Mouse (Mus musculus): ENCODE results near the gene Nemp1. TPM values are rescaled to one million over a fixed set of nuclear protein-coding genes. Genes with fewer than 3 reads are reported as not detected.

Gene Nemp1
- total RNA-seq, 4 experiments from 2014 or later: 6.3 to 10.6 (median 9.6) TPM

DNA sequence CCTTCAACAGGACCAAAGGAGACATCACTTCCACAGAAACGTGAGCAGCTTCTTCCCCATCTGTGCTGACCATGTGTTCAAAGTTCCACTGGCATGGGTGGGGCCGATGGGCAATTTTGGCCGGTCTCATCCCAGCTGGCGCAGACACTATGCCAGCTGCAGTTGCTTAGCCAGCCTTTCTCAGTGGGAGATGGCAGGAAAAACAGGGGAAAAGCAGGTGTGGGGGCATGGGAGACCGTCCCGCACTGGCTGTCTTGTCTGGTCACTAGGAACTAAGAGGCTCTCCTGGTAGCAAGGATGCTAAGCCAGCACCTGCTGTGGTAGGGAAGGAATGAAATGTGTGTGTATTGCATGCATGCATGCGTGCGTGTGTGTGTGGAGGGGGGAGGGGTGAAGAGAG is 61.7 kb downstream of the Nemp1 start:
- no peak for DNase-seq

DNA sequence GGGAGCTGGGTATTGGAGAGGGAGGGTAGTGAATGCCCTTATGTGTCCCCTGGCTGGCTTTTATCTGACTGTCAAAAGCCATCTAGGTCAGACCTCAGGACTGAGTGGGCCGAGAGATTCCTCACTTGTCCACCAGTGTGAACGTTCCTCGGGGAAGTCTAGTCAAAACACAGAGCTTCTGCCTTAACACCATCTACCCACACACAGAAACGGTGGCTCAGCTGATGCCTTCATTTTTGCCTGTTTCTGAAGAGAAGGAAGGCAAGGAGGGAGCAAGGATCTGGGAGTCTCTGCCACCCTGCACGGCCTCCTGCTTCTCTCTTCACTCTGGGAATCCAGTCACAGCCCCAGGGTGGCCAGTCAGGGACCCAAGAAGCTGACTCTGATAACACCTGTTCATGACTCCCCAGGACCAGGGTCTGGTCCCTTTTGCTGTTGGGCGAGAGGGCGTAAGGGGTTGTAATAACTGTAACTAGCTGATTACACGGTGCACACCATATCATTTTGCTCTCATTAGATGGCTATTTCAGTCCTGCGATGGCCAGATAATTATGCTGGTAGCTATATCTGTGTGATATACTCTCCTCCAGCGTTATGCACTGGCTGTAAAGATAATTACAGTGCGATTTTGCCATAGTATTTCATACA is 63.7 kb downstream of the Nemp1 start:
- no peak for DNase-seq

DNA sequence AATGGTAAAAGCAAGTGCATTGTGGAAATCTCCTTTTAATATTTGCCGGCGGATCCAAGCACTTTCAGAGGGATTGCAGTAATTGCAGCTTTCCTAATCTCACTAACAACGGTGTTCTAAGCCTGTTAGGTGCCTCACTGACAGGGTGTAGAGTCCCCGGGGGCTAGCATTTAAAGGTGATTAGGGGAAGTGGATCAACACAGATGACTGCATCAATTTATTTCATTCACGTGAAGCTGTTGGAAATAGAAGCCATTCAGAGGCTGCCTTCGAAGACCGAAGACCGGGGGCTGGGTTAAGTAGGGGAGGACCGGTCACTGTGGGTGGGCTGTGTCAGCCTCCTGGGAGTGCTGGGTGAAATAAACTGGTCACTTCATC is 64.2 kb downstream of the Nemp1 start:
- DNase-seq: no peak

GRCm38 (mm10) chr10:127731397-127731796 is 64.7 kb downstream of the Nemp1 start:
- no peak for DNase-seq

- DNase-seq: no peak
These were observed 67.7 kb downstream of the Nemp1 start for GRCm38 (mm10) chr10:127734434-127734833.

DNA sequence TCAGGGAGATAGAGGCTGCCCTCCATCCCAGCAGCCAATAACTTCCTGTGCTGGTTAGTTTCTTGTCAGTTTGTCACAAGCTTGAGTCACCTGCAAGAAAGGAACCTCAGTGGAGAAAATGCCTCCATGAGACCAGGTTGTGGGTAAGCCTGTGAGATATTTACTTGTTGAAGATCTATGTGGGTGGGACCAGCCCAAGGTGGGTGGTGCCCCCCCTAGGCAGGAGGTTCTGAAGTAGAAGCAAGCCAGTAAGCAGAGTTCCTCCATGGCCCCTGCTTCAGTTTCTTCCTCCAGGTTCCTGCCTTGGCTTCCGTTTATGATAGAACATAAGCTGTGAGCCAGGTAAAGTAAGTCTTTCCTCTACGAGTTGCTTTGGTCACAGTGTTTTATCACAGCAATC is 69.6 kb downstream of the Nemp1 start:
- no peak for DNase-seq

GRCm38 (mm10) chr10:127736916-127737315 is 70.2 kb downstream of the Nemp1 start:
- DNase-seq: no peak

DNA sequence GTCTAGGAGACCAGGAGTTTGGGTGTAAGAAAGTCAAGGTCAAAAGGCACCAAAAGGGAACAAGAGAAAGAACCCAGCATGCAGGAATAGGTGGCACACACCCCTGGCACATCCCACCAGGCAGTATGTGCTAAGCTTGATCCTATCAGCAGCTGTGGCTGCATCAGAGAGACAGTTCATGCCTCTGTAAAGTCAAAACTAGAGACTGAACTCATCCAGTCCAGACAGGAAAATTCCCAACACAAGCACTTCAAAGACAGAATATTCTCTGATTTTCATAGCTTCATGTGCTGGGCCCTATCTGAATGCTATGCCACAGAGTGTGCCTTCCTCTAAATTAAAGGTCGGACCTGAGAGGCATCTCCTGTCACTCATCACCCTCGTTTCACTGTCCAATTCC is 70.9 kb downstream of the Nemp1 start:
- DNase-seq: no peak

DNA sequence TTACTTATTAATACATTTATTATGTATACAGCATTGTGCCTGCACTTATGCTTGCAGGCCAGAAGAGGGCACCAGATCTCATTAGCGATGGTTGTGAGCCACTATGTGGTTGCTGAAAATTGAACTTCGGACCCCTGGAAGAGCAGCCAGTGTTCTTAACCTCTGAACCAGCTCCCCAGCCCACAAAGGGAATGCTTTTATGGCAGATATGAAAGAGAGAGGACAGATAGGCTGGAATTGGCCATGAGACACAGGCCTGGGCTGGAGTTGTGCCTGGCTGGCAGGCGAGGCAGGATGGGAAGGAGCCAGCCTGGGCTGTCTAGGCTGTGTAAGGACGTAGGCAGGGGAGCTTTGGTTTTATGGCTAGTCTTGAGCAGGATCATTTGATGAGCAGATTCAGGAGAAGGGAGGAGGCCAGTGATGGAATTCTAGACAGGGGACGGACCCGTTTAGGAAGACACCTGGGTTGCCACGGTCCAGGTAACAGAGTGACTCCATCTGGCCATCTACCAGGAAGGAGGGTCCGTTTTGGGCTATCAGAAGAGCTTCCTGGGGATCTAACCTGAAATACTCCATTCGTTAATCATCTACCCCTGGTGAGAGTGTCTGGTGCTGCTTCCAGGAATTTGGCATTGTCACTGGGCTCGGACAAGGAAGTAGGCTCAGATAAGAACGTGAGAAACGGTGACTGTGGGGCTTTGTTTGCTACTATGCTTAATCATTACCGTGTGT is 71.6 kb downstream of the Nemp1 start:
- DNase-seq: no peak

DNA sequence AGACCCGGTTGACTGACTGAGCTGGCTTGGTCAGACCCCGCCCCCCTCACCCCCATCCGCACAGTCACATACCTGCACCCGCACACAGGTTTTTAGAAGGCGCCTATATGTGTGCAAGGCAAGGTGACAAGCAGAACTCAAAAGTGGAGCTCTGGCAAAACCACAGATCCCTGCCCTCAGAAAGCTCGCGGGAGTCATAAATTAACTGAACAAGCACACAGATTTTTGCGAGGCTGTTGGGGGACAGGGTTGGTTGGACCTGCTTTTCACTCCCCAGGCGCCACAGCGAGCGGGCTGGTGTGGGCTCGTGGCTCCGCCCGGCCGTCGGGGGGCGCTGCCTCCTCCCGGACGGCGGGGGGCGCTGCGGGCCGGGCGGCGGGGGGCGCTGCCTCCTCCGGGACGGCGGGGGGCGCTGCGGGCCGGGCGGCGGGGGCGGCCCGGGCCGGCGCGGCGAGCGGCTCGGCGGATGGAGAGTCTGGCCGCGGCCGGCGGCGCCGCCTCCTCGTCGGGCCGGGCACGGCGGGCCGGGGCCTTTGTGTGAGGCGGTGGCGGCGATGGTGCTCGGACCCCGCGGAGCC is 72.5 kb downstream of the Nemp1 start, which contains the start of gene Zbtb39:
Gene Zbtb39 (plus strand): TSS at position 456 of the 578 bp plus-strand sequence.
- peak; percentile 68 for DNase-seq

GRCm38 (mm10) chr10:127739661-127740161 is 73.0 kb downstream of the Nemp1 start:
- DNase-seq: no peak

DNA sequence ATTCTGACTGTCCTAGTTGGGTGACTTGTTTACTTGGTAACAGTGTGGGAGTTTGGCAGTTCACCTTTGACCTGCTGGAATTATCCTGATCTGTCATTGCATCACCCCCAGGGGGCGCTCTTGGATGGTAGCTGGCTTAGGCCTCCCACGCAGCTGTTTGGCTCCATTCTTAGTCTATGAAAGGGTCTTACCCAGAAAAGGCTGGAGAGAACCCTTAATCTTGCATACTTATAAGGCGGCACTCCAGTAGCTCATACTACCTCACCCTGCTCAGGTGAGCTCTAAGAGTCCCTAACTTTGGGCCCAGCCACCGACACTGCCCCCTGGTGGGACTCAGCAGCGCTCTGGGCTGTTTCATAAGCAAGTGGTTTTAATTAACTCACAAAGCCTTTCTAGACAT is 78.0 kb downstream of the Nemp1 start:
- no peak for DNase-seq

DNA sequence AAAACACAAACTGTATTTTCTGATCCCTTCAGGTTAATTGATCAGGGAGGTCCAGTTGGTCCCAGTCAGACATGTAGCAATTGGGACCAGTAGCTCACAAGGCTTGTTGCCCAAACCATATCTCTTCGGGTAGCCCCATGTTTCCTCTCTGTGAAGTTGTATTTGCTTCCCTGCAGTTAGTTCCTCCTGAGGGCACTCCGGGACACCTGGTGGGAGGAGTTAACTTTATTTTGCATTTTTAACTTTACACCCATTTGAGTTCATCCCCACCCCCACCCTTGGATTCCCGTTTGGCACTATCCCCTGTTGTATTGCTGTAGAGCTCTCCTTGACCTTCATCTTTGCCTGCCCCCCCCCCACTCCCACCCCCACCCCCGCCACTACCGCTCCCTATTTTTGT is 79.2 kb downstream of the Nemp1 start:
- DNase-seq: no peak

DNA sequence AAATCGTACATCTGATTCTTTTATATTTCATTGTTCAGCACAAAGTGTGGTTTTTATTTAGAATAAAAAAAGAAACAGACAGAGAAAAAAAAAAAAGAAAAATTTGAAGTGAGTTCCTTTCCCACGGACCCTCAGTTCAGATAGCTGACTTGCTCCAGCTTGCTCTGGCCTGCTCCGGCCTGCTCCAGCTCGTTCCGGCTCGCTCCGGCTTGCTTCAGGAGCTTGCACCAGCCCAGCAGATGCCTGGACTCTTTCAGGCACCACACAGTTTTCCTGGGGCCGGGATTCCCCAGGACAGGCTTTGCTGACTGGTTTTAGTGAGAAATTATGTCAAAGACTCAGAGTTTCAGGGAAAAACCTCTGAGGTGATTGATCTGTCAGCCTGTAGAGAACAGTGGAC is 80.6 kb downstream of the Nemp1 start:
- DNase-seq: no peak

- DNase-seq: peak; percentile 89
These were observed 82.3 kb downstream of the Nemp1 start for GRCm38 (mm10) chr10:127748847-127749612.

DNA sequence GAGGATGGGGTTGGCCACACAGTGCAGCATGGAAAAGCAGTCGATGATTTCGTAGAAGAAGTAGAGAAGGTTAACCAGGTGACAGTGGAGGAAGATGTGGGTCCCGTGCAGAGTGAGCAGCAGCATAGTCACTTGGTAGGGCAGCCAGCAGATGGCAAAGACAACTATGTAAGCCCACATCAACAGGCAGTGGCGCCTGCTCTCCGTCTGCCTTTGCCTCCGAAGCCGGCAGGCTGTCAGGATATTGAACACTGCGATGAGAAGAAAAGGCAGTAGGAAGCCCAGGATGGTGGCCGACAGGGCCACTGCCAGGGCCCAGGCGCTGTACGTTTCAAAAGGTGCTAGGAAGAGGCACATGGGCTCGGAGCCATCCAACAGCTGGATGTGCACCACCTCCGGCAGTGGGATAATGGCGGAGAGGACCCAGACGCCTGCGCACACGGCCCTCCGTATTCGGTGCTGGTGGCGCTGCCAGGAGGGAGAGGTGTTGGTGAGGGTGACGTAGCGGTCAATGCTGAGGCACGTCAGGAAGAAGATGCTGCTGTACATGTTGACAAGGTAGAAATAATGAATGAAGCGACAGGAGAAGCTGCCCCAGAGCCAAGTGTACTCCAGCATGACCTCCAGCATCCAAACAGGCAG is 83.6 kb downstream of the Nemp1 start:
- no peak for DNase-seq

Other genes starting within 250 kb of the Nemp1 start
- gene Stac3, start 165.2 kb upstream of the Nemp1 start, total RNA-seq (2022): 1 to 10 TPM in 3 of 4 experiments, under 1 TPM in 1; 0.87 to 4.6 (median 3.7) TPM
- gene Ndufa4l2, start 151.9 kb upstream of the Nemp1 start, total RNA-seq (2022): 10 to 100 TPM; 42.4 to 64.4 (median 50.7) TPM
- gene Shmt2, start 144.5 kb upstream of the Nemp1 start, total RNA-seq (2022): 10 to 100 TPM; 45.3 to 56.0 (median 49.8) TPM
- 10 to 100 TPM in 3 of 4 experiments, 1 to 10 TPM in 1; 8.3 to 16.8 (median 13.2) TPM for gene Nxph4, start 132.3 kb upstream of the Nemp1 start, total RNA-seq (2022)
- gene Lrp1, start 45.8 kb upstream of the Nemp1 start, total RNA-seq (2022): 100 to 1,000 TPM; 212 to 271 (median 242) TPM
- 100 to 1,000 TPM in 3 of 4 experiments, 10 to 100 TPM in 1; 96.7 to 113 (median 107) TPM for gene Stat6, start 23.9 kb upstream of the Nemp1 start, total RNA-seq (2022)
- 10 to 100 TPM; 20.0 to 33.6 (median 26.8) TPM for gene Nab2, start 1.7 kb downstream of the Nemp1 start, total RNA-seq (2022)
- 10 to 100 TPM in 2 of 4 experiments, under 1 TPM in 2; 0.75 to 72.1 (median 30.0) TPM for gene Myo1a, start 38.3 kb downstream of the Nemp1 start, total RNA-seq (2022)
- gene Tac2, start 57.6 kb downstream of the Nemp1 start, total RNA-seq (2022): not detected
- 10 to 100 TPM; 11.9 to 20.9 (median 15.8) TPM for gene Zbtb39, start 72.6 kb downstream of the Nemp1 start, total RNA-seq (2022)
- 10 to 100 TPM in 3 of 4 experiments, 1 to 10 TPM in 1; 9.8 to 13.2 (median 10.4) TPM for gene Gpr182, start 84.8 kb downstream of the Nemp1 start, total RNA-seq (2022)
- gene Rdh1, start 92.8 kb downstream of the Nemp1 start, total RNA-seq (2022): 1 to 10 TPM; 4.0 to 5.4 (median 4.4) TPM
- gene Rdh16f1, start 92.9 kb downstream of the Nemp1 start, total RNA-seq (2022): 1 to 10 TPM; 4.8 to 9.8 (median 6.6) TPM
- under 1 TPM in 1 of 4 experiments, not detected in 3; 0.38 TPM for gene Rdh9, start 109.5 kb downstream of the Nemp1 start, total RNA-seq (2022)
- 1 to 10 TPM in 1 of 4 experiments, under 1 TPM in 3; 0.55 to 2.9 (median 0.78) TPM for gene Rdh16, start 134.3 kb downstream of the Nemp1 start, total RNA-seq (2022)
- under 1 TPM in 3 of 4 experiments, not detected in 1; 0.20 to 0.38 (median 0.24) TPM for gene Rdh19, start 183.0 kb downstream of the Nemp1 start, total RNA-seq (2022)
- gene Rdh16f2, start 199.6 kb downstream of the Nemp1 start, total RNA-seq (2022): not detected
- under 1 TPM in 2 of 4 experiments, not detected in 2; 0.19 to 0.20 TPM for gene Rdh7, start 221.9 kb downstream of the Nemp1 start, total RNA-seq (2022)
- 1 to 10 TPM in 1 of 4 experiments, under 1 TPM in 3; 0.64 to 1.6 (median 0.72) TPM for gene Sdr9c7, start 231.6 kb downstream of the Nemp1 start, total RNA-seq (2022)